Mouse (Mus musculus) G1E (cell line): ENCODE data around the gene Pax5. TPM values are rescaled to one million over a fixed set of nuclear protein-coding genes. Genes with fewer than 3 reads are reported as not detected.

Experiments
- ATAC-seq: 2 replicates; pipeline ENCODE4 v1.8.0; 2016; ENCODE audit warnings: mild to moderate bottlenecking; ENCODE audit not compliant: insufficient number of reproducible peaks, poor library complexity, low FRiP score, severe bottlenecking; ENCODE audit errors: extremely low read depth
- DNase-seq: peaks from one replicate; pipeline ENCODE4 v3.0.0; 2012; ENCODE audit warnings: low spot score
- H3K27me3 ChIP-seq: 2 replicates; pipeline ENCODE4 v1.6.1; 2012; ENCODE audit warnings: mild to moderate bottlenecking, low read length, inconsistent platforms; ENCODE audit not compliant: insufficient read depth
- H3K36me3 ChIP-seq: replicated peaks from 2 replicates; pipeline ENCODE3; 2012; ENCODE audit warnings: mild to moderate bottlenecking, inconsistent platforms
- H3K4me1 ChIP-seq: 2 replicates; pipeline ENCODE4 v1.6.1; 2012; ENCODE audit warnings: low read depth, low read length, inconsistent platforms, mixed read lengths; ENCODE audit not compliant: insufficient read depth
- H3K4me3 ChIP-seq: 2 replicates; pipeline ENCODE4 v1.5.1; 2012; ENCODE audit warnings: low read depth, mild to moderate bottlenecking, inconsistent platforms, low read length, moderate library complexity, mixed read lengths
- H3K9me3 ChIP-seq: replicated peaks from 2 replicates; pipeline ENCODE4 v1.6.1; 2012; ENCODE audit warnings: inconsistent platforms
- CTCF ChIP-seq: IDR thresholded peaks from 2 replicates; pipeline ENCODE4 v1.5.1; 2012; ENCODE audit warnings: low read depth, low read length, inconsistent platforms, mixed read lengths
- GATA1 ChIP-seq: IDR thresholded peaks from 2 replicates; pipeline ENCODE4 v1.6.1; 2012; ENCODE audit warnings: borderline replicate concordance, low read length, inconsistent platforms, mixed read lengths
- GATA2 ChIP-seq: IDR thresholded peaks from 2 replicates; pipeline ENCODE4 v1.6.1; 2012; ENCODE audit warnings: low read depth, low read length, inconsistent platforms, borderline replicate concordance
- POLR2AphosphoS5 ChIP-seq: IDR thresholded peaks from 2 replicates; pipeline ENCODE4 v1.6.1; 2012; ENCODE audit warnings: low read depth, low read length, inconsistent platforms; ENCODE audit not compliant: insufficient replicate concordance
- TAL1 ChIP-seq: conservative IDR thresholded peaks from 2 replicates; pipeline ENCODE4 v1.6.1; 2012; ENCODE audit warnings: low read depth, low read length, inconsistent platforms, mixed read lengths
- polyA plus RNA-seq: library from polyadenylated mRNA; stranded (reverse); fragments of >175 nt; gene quantifications from 2 replicates; pipeline ENCODE4 v1.2.3, GENCODE M21; 2012
- total RNA-seq, 2 experiments: library from RNA; stranded (forward) in 1 of 2; stranded (reverse) in 1 of 2; fragments of 200-1000 nt in 1 of 2; fragments of >200 nt in 1 of 2; fragmentation: Nextera tagmentation in 1 of 2; gene quantifications; 2 replicates each; pipeline ENCODE4 v1.2.3; 2014 to 2017

The Pax5 gene
- total and polyA plus RNA-seq, 3 experiments: 0.22 TPM; not detected in 2

DNA sequence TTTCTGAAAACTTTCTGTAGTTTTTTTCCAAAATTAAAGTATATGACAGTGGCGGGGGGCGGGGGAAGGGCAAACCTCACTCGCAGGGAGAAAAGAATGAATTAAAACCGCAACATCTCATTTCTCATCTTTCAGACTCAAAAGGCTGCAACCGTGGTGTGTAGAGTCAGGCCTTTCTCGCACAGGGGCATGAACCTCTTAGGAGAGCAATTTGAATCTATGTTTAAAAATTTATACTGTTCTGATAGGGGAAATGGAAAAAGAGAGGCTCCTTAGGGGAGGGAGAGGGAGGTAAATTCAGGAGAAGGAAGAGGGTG lies 85.2 kb downstream of the Pax5 start:
- H3K9me3 ChIP-seq: no peaks in the 10 kb centered on the region
- DNase-seq (no peak), ATAC-seq (no peak)
- peaks cover 3% of the 10 kb centered on the region; the same call in 1 of the 2 replicates for H3K27me3 ChIP-seq
- no peaks in the 10 kb centered on the region for H3K36me3 ChIP-seq
- TF ChIP-seq GATA2: no peak
- H3K4me3 ChIP-seq: no peak overlapping the region
- H3K4me1 ChIP-seq: no peaks in the 10 kb centered on the region

GRCm38 (mm10) chr4:44624232-44625107 lies 85.8 kb downstream of the Pax5 start:
- Histone ChIP-seq H3K9me3 (no peaks in the 10 kb centered on the region), H3K27me3 (no peaks in the 10 kb centered on the region), H3K36me3 (no peaks in the 10 kb centered on the region), H3K4me1 (no peaks in the 10 kb centered on the region), H3K4me3 (no peak overlapping the region)
- TF ChIP-seq TAL1 (no peak), CTCF (no peak), GATA1 (no peak), GATA2 (no peak), POLR2AphosphoS5 (no peak)
- no peak for ATAC-seq
- DNase-seq: no peak

- Histone ChIP-seq H3K36me3 (no peaks in the 10 kb centered on the region), H3K9me3 (no peaks in the 10 kb centered on the region), H3K4me3 (no peak overlapping the region), H3K4me1 (no peaks in the 10 kb centered on the region), H3K27me3 (no peaks in the 10 kb centered on the region)
- TF ChIP-seq GATA1: no peak
- no peak for TF ChIP-seq TAL1
- no peak for TF ChIP-seq GATA2
- no peak for TF ChIP-seq POLR2AphosphoS5
- TF ChIP-seq CTCF: no peak
- DNase-seq (no peak), ATAC-seq (no peak)
These were observed 86.9 kb downstream of the Pax5 start for GRCm38 (mm10) chr4:44623435-44623727.

DNA sequence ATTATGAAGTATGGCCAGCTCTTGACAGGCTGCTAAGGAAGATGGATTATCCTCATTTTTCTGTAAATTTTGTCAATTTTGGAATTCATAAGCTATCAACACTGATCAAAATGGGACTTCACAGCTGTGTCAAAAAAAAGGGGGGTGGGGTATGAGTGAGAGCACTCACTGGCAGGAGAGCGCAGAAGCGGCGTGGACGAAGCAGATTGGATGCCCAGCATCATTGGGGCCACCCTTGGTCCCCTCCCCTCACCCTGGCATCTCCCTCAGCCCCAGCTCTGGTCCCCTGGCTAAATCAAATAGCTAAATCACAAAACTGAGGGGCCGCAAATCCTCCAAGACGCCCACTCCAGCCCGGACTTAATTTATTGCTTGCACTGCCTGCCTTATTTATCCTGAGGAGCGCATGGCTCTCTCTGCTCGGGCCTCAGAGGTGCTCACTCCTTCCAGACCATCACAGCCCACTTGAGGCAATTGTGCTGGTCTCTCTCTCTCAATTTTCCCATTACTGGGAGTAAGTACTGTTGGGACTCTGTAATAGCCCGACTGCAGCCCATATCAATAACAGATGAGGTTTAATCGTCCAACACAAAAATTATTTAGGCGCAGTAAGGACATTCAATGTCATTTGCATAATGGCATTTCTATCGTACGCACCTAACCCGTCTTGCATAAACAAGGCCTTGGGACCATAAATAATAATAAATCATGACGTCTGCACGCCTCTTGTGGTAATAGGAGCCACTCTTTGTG lies 87.4 kb downstream of the Pax5 start:
- no peaks in the 10 kb centered on the region for H3K4me1 ChIP-seq
- DNase-seq (no peak), ATAC-seq (no peak)
- H3K4me3 ChIP-seq: no peak overlapping the region
- H3K36me3 ChIP-seq: no peaks in the 10 kb centered on the region
- no peaks in the 10 kb centered on the region for H3K9me3 ChIP-seq
- no peak for TF ChIP-seq POLR2AphosphoS5
- no peak for TF ChIP-seq TAL1
- no peak for TF ChIP-seq GATA2
- TF ChIP-seq GATA1: no peak
- TF ChIP-seq CTCF: no peak
- H3K27me3 ChIP-seq: no peaks in the 10 kb centered on the region

DNA sequence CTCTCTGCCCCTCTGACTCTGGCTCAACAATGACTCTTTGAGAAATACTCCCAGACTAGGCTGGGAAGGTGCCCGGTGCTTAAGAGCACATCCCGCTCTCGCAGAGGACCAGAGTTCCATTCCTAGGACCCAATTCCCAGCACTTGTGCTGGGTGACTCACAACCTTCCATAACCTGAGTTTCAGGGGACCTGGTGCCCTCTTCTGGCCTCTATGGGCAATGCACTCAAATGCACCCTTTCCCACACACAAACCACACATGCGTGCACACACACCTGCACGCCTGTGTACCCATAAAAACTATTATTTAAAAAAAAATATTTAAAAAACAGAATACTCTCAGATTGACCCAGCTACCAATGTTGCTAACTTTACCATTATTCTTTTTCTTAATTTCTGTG lies 90.0 kb downstream of the Pax5 start:
- H3K9me3 ChIP-seq: no peaks in the 10 kb centered on the region
- ATAC-seq (no peak), DNase-seq (no peak)
- H3K36me3 ChIP-seq: no peaks in the 10 kb centered on the region
- H3K4me1 ChIP-seq: no peaks in the 10 kb centered on the region
- H3K4me3 ChIP-seq: no peak overlapping the region
- TF ChIP-seq POLR2AphosphoS5 (no peak), TAL1 (no peak), GATA2 (no peak), CTCF (no peak), GATA1 (no peak)
- peaks cover 3% of the 10 kb centered on the region; the same call in 1 of the 2 replicates for H3K27me3 ChIP-seq

DNA sequence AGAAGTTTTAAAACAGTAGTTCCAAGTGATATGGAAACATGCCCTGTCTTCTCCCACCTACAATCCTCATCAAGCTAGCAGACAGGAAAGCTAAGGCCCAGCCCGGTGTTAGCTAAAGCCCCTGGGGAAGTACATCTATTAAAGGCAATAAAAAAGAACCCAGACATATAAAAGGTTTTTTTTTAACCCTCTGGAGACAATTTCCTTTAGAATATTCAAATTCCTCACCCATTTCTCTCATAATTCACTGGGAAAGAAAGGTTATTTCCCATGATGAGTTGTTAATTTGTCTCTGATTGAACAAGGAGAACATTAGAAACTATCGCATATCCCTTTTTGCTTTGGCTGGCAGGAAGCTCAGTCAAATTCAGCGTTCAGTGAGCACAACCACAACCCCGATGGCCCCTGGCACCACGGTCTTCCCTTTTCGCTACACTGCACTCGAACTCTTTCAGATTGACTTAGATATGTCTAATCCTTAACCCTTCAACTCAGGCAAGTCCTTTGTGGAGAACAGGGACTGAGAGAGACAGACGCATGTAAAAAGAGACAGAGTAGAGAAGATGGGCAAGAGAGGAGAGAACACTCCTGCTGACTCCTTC lies 96.1 kb downstream of the Pax5 start:
- no peak for ATAC-seq
- no peaks in the 10 kb centered on the region for H3K36me3 ChIP-seq
- no peaks in the 10 kb centered on the region for H3K9me3 ChIP-seq
- no peak overlapping the region for H3K4me3 ChIP-seq
- no peak for DNase-seq
- H3K4me1 ChIP-seq: no peaks in the 10 kb centered on the region
- no peak for TF ChIP-seq TAL1
- no peak for TF ChIP-seq GATA2
- TF ChIP-seq GATA1: no peak
- no peak for TF ChIP-seq CTCF
- no peak for TF ChIP-seq POLR2AphosphoS5
- H3K27me3 ChIP-seq: peaks cover 7% of the 10 kb centered on the region
